Mouse (Mus musculus): ENCODE results near the gene Esr1.

GRCm38 (mm10) chr10:4604527-4605209 is 6.7 kb upstream of the Esr1 start:
- no peak for TF ChIP-seq USF1 (IDR thresholded peaks at IDR 0.05; ENCODE audit: low read depth)
- TF ChIP-seq CTCF (IDR thresholded peaks at IDR 0.05; ENCODE audit: control insufficient read depth, insufficient read depth, insufficient read length) = no peak
- no peak for TF ChIP-seq MYOG (IDR thresholded peaks at IDR 0.05; ENCODE audit: control insufficient read depth, extremely low read depth, insufficient read length)
- no peak for TF ChIP-seq MYOD1 (IDR thresholded peaks at IDR 0.05; ENCODE audit: control insufficient read depth, insufficient read length, low read depth)
- TF ChIP-seq MAX (IDR thresholded peaks at IDR 0.05) = no peak
- TF ChIP-seq CEBPB (IDR thresholded peaks at IDR 0.05; ENCODE audit: low read depth) = no peak
